Mouse (Mus musculus) liver, embryonic 16.5 days (tissue): ENCODE measurements around the gene Timm23. TPM values are rescaled to one million over a fixed set of nuclear protein-coding genes. Genes with fewer than 3 reads are reported as not detected.

Experiments
- ATAC-seq: fragments of 200-750 bp; cut with Nextera tagmentation; 2 replicates; pipeline ENCODE4 v1.8.0; 2017; ENCODE audit warnings: low read depth, mild to moderate bottlenecking, moderate number of reproducible peaks, moderate library complexity
- H3K27ac ChIP-seq: fragments of 300-500 bp; sonication (generic); 2 replicates; pipeline ENCODE4 v1.5.1; 2014; ENCODE audit warnings: mild to moderate bottlenecking, low read length
- H3K27me3 ChIP-seq: fragments of 300-500 bp; sonication (generic); 2 replicates; pipeline ENCODE4 v1.6.1; 2014; ENCODE audit warnings: low read depth, low read length, mixed read lengths; ENCODE audit not compliant: control insufficient read depth, insufficient read depth
- H3K36me3 ChIP-seq: fragments of 300-500 bp; sonication (generic); 2 replicates; pipeline ENCODE4 v1.6.1; 2014; ENCODE audit warnings: mild to moderate bottlenecking; ENCODE audit not compliant: control insufficient read depth, insufficient read depth
- H3K4me1 ChIP-seq: fragments of 300-500 bp; sonication (generic); 2 replicates; pipeline ENCODE4 v1.6.1; 2014; ENCODE audit warnings: low read depth, low read length, mixed read lengths; ENCODE audit not compliant: control insufficient read depth
- H3K4me2 ChIP-seq: fragments of 300-500 bp; sonication (generic); 2 replicates; pipeline ENCODE4 v1.6.1; 2014; ENCODE audit warnings: low read depth, low read length, mixed read lengths
- H3K4me3 ChIP-seq: fragments of 300-500 bp; sonication (generic); 2 replicates; pipeline ENCODE4 v1.5.1; 2014; ENCODE audit warnings: low read depth, mild to moderate bottlenecking, low read length
- H3K9ac ChIP-seq: fragments of 300-500 bp; sonication (generic); 2 replicates; pipeline ENCODE4 v1.6.1; 2014; ENCODE audit warnings: low read depth, low read length
- H3K9me3 ChIP-seq: fragments of 300-500 bp; sonication (generic); replicated peaks from 2 replicates; pipeline ENCODE4 v1.6.1; 2016; ENCODE audit warnings: low read length; ENCODE audit not compliant: control insufficient read depth
- WGBS: fragments of 180-500 bp; shearing (Covaris S2); extraction: QIAGEN DNeasy Blood & Tissue Kit; methylation state at CpG from one replicate; pipeline ENCODE4 v1.1.7; 2014; ENCODE audit not compliant: insufficient replicate concordance; 5-methylcytosine and 5-hydroxymethylcytosine counted together
- polyA plus RNA-seq: library from polyadenylated mRNA; unstranded; fragments of >200 nt; fragmentation: Nextera tagmentation; extraction: Ambion mirVana; gene quantifications from 2 replicates; pipeline ENCODE4 v1.2.1, GENCODE M21; 2015

Timm23 gene
- polyA plus RNA-seq, 1 experiment from 2014 or later = 147 TPM

- H3K4me1 ChIP-seq = peaks cover 51% of the 10 kb centered on the region
These were observed 33.0 kb downstream of the Timm23 start for GRCm38 (mm10) chr14:32168653-32169231.

GRCm38 (mm10) chr14:32167326-32167725 is 34.4 kb downstream of the Timm23 start:
- WGBS = 23% methylated on average over 5 of the region's 5 CpGs
- peak overlapping the region; percentile 69 for H3K4me3 ChIP-seq
- H3K4me1 ChIP-seq = peaks cover 64% of the 10 kb centered on the region
- H3K9ac ChIP-seq = peak overlapping the region; percentile 76
- no peaks in the 10 kb centered on the region for H3K27me3 ChIP-seq
- H3K4me2 ChIP-seq = peak overlapping the region; percentile 82
- peaks cover 26% of the 10 kb centered on the region for H3K36me3 ChIP-seq
- 0 out of 2 replicates have a peak, but pooled peaks have one; percentile 19 for ATAC-seq
- H3K9me3 ChIP-seq = no peaks in the 10 kb centered on the region
- H3K27ac ChIP-seq = peak overlapping the region; percentile 99

More at GRCm38 (mm10) chr14:32168653-32169231, 33.0 kb downstream of the Timm23 start:
- 12% methylated on average over 3 of the region's 3 CpGs for WGBS
- H3K36me3 ChIP-seq = peaks cover 39% of the 10 kb centered on the region
- no peaks in the 10 kb centered on the region for H3K27me3 ChIP-seq
- H3K4me2 ChIP-seq = peak overlapping the region; percentile 82
- peak overlapping the region; percentile 69 for H3K4me3 ChIP-seq
- H3K9ac ChIP-seq = peak overlapping the region; percentile 76
- H3K27ac ChIP-seq = peak overlapping the region; percentile 99
- H3K9me3 ChIP-seq = no peaks in the 10 kb centered on the region
- peak; percentile 81 for ATAC-seq

GRCm38 (mm10) chr14:32166840-32167239 is 34.9 kb downstream of the Timm23 start:
- Histone ChIP-seq H3K4me2 (peak overlapping the region; percentile 82), H3K4me3 (peak overlapping the region; percentile 69), H3K27me3 (no peaks in the 10 kb centered on the region), H3K36me3 (peaks cover 24% of the 10 kb centered on the region), H3K27ac (peak overlapping the region; percentile 99), H3K9me3 (no peaks in the 10 kb centered on the region), H3K9ac (peak overlapping the region; percentile 76), H3K4me1 (peaks cover 69% of the 10 kb centered on the region)
- WGBS = 3% methylated on average over 1 of the region's 1 CpGs
- ATAC-seq = no peak

GRCm38 (mm10) chr14:32166062-32166441 is 35.6 kb downstream of the Timm23 start:
- Histone ChIP-seq H3K27ac (peak overlapping the region; percentile 99), H3K4me2 (peak overlapping the region; percentile 82), H3K27me3 (no peaks in the 10 kb centered on the region), H3K4me1 (peaks cover 76% of the 10 kb centered on the region), H3K9me3 (no peaks in the 10 kb centered on the region), H3K4me3 (peak overlapping the region; percentile 69), H3K9ac (peak overlapping the region; percentile 76), H3K36me3 (peaks cover 17% of the 10 kb centered on the region)
- no peak for ATAC-seq
- WGBS = 19% methylated on average over 2 of the region's 2 CpGs

GRCm38 (mm10) chr14:32165278-32166061 is 36.2 kb downstream of the Timm23 start:
- whole genome bisulfite sequencing = under 1% methylated on average over 42 of the region's 42 CpGs
- ATAC-seq = peak; percentile 81
- Histone ChIP-seq H3K4me2 (peak overlapping the region; percentile 82), H3K4me3 (peak overlapping the region; percentile 69), H3K27me3 (no peaks in the 10 kb centered on the region), H3K27ac (peak overlapping the region; percentile 99), H3K9me3 (no peaks in the 10 kb centered on the region), H3K4me1 (peaks cover 75% of the 10 kb centered on the region), H3K9ac (peak overlapping the region; percentile 76), H3K36me3 (peaks cover 11% of the 10 kb centered on the region)

GRCm38 (mm10) chr14:32164173-32165051 is 37.3 kb downstream of the Timm23 start:
- Histone ChIP-seq H3K9me3 (no peaks in the 10 kb centered on the region), H3K4me3 (peak overlapping the region; percentile 69), H3K36me3 (peaks cover 4% of the 10 kb centered on the region; the same call in 1 of the 2 replicates), H3K27ac (peak overlapping the region; percentile 99), H3K9ac (peak overlapping the region; percentile 76), H3K4me2 (peak overlapping the region; percentile 82), H3K4me1 (peaks cover 66% of the 10 kb centered on the region), H3K27me3 (no peaks in the 10 kb centered on the region)
- WGBS = 47% methylated on average over 8 of the region's 8 CpGs
- ATAC-seq = no peak

- Histone ChIP-seq H3K4me1 (peaks cover 66% of the 10 kb centered on the region), H3K4me3 (no peak overlapping the region), H3K27me3 (no peaks in the 10 kb centered on the region), H3K4me2 (peak overlapping the region; percentile 92; the same call in 1 of the 2 replicates), H3K27ac (peak overlapping the region; percentile 99), H3K9me3 (no peaks in the 10 kb centered on the region), H3K9ac (peak overlapping the region; percentile 33; the same call in 1 of the 2 replicates), H3K36me3 (peaks cover 4% of the 10 kb centered on the region; the same call in 1 of the 2 replicates)
- ATAC-seq = no peak
- 74% methylated on average over 11 of the region's 11 CpGs for WGBS
These were observed 38.4 kb downstream of the Timm23 start for GRCm38 (mm10) chr14:32163203-32163888.

GRCm38 (mm10) chr14:32162231-32162630 is 39.5 kb downstream of the Timm23 start:
- peak overlapping the region; percentile 92 for H3K4me2 ChIP-seq
- peak overlapping the region; percentile 34 for H3K9ac ChIP-seq
- no peaks in the 10 kb centered on the region for H3K9me3 ChIP-seq
- no peaks in the 10 kb centered on the region for H3K27me3 ChIP-seq
- H3K4me1 ChIP-seq = peaks cover 55% of the 10 kb centered on the region
- H3K27ac ChIP-seq = peak overlapping the region; percentile 97
- no peak for ATAC-seq
- H3K36me3 ChIP-seq = peaks cover 4% of the 10 kb centered on the region; the same call in 1 of the 2 replicates
- WGBS = 75% methylated on average over 5 of the region's 5 CpGs
- H3K4me3 ChIP-seq = peak overlapping the region; percentile 94
